Mouse (Mus musculus) T-helper 17 cell (primary cell): ENCODE results near the gene Idua.

Experiments used
- in situ Hi-C, 2 experiments: fragments of 300-600 bp; cut with MboI, MseI; formaldehyde crosslinking; loops; 1 replicate in 1 of 2; 2 replicates in 1 of 2; pipeline ENCODE4 v1.15.1; 2025; ENCODE audit warnings: high pct_unique_total_duplicates in 2 of 2

Idua gene

GRCm38 (mm10) chr5:108679909-108680308, 19.8 kb downstream of the Idua start:
- in situ Hi-C loops: no loop called here

GRCm38 (mm10) chr5:108680871-108681270, 20.7 kb downstream of the Idua start:
- in situ Hi-C loops: no loop called here

GRCm38 (mm10) chr5:108689091-108689490, 29.0 kb downstream of the Idua start:
- in situ Hi-C loops: no loop called here

GRCm38 (mm10) chr5:108691152-108691551, 31.0 kb downstream of the Idua start:
- in situ Hi-C loops: no loop called here

GRCm38 (mm10) chr5:108692271-108692670, 32.1 kb downstream of the Idua start, which contains the start of gene Fgfrl1:
Gene Fgfrl1 (plus strand): TSS chr5:108692382.
- in situ Hi-C loops: no loop called here

GRCm38 (mm10) chr5:108693872-108694288, 33.7 kb downstream of the Idua start:
- in situ Hi-C loops: no loop called here

- in situ Hi-C loops: loop anchor here in 1 of 2 experiments (5.0 kb wide), 1 partner anchor 1408 kb away; no protein-coding TSS in a partner anchor
These were observed 34.5 kb downstream of the Idua start for GRCm38 (mm10) chr5:108694352-108695261.

GRCm38 (mm10) chr5:108695861-108696260, 35.7 kb downstream of the Idua start:
- in situ Hi-C loops: loop anchor here in 1 of 2 experiments (5.0 kb wide), 1 partner anchor 1406 kb away; no protein-coding TSS in a partner anchor

GRCm38 (mm10) chr5:108696542-108696941, 36.4 kb downstream of the Idua start:
- in situ Hi-C loops: loop anchor here in 1 of 2 experiments (5.0 kb wide), 1 partner anchor 1406 kb away; no protein-coding TSS in a partner anchor

GRCm38 (mm10) chr5:108697341-108697753, 37.2 kb downstream of the Idua start:
- in situ Hi-C loops: loop anchor here in 1 of 2 experiments (5.0 kb wide), 1 partner anchor 1405 kb away; no protein-coding TSS in a partner anchor

GRCm38 (mm10) chr5:108700346-108700745, 40.2 kb downstream of the Idua start:
- in situ Hi-C loops: no loop called here

- in situ Hi-C loops: no loop called here
These were observed 41.4 kb downstream of the Idua start for GRCm38 (mm10) chr5:108701341-108702021.

- in situ Hi-C loops: no loop called here
These were observed 43.9 kb downstream of the Idua start for GRCm38 (mm10) chr5:108703754-108704626.

- in situ Hi-C loops: no loop called here
These were observed 47.6 kb downstream of the Idua start for GRCm38 (mm10) chr5:108707758-108708157.

GRCm38 (mm10) chr5:108708419-108708818, 48.3 kb downstream of the Idua start:
- in situ Hi-C loops: no loop called here

- in situ Hi-C loops: no loop called here
These were observed 49.0 kb downstream of the Idua start for GRCm38 (mm10) chr5:108708981-108709731.

GRCm38 (mm10) chr5:108711968-108712367, 51.8 kb downstream of the Idua start:
- in situ Hi-C loops: no loop called here

GRCm38 (mm10) chr5:108713096-108713495, 53.0 kb downstream of the Idua start:
- in situ Hi-C loops: no loop called here

GRCm38 (mm10) chr5:108713691-108714090, 53.6 kb downstream of the Idua start:
- in situ Hi-C loops: no loop called here

- in situ Hi-C loops: no loop called here
These were observed 54.0 kb downstream of the Idua start for GRCm38 (mm10) chr5:108714149-108714548.
